Mouse (Mus musculus) cerebellum, adult (tissue): ENCODE results near the gene Sema5a.

Experiments
- ATAC-seq: cut with Nextera tagmentation; 2 replicates; pipeline ENCODE4 v1.9.2; 2017; ENCODE audit warnings: mild to moderate bottlenecking, moderate library complexity, mixed read lengths; ENCODE audit not compliant: insufficient number of reproducible peaks, low FRiP score, low TSS enrichment

Sema5a gene

DNA sequence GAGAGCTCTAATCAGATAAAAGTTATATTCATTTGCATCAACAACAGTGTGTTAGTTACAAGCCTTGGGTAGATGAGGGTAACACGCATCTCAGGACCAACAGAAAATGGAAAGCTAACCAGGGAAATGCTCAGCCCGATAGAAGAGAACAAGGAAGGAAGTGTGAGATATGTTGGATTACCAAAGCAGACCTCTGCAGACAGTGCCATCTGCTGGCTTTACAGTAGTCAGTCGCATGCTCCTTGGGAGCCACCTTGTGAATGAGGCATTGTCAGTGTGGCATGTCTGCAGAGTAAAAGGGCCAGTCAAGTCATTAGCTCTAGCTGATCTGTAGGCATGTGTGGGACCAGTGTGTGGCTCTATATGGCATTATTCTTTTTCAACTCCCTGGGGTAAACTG, 486.2 kb downstream of the Sema5a start:
- ATAC-seq = peak; percentile 90
